Mouse (Mus musculus) myocyte (in vitro differentiated cells): ENCODE measurements at regions not wholly inside any gene's neighbourhood (a gene's known extent, or its start where the extent isn't known, plus 50 kb on each side); places are given as distances from the start of the nearest gene placed in this dataset.

Experiments
- H3K27me3 ChIP-seq: one replicate; pipeline ENCODE4 v1.6.1; 2011; ENCODE audit not compliant: control insufficient read depth, insufficient read depth, insufficient read length
- H3K36me3 ChIP-seq: one replicate; pipeline ENCODE4 v1.6.1; 2011; ENCODE audit not compliant: control insufficient read depth, insufficient read depth
- H3K4me2 ChIP-seq: one replicate; pipeline ENCODE4 v1.6.1; 2011; ENCODE audit warnings: low read depth, control low read depth
- H3K4me3 ChIP-seq: one replicate; pipeline ENCODE4 v1.5.1; 2011; ENCODE audit warnings: mild to moderate bottlenecking, control low read depth, moderate library complexity
- H3K79me2 ChIP-seq: one replicate; pipeline ENCODE4 v1.6.1; 2011; ENCODE audit not compliant: control insufficient read depth, insufficient read depth
- H3ac ChIP-seq: one replicate; pipeline ENCODE4 v1.6.1; 2011; ENCODE audit not compliant: control insufficient read depth, insufficient read length
- CEBPB ChIP-seq: IDR thresholded peaks from 2 replicates; pipeline ENCODE4 v1.6.1; 2011; ENCODE audit warnings: mild to moderate bottlenecking, moderate library complexity; ENCODE audit not compliant: poor library complexity, insufficient read depth, severe bottlenecking
- E2F4 ChIP-seq: IDR thresholded peaks from one replicate; pipeline ENCODE4 v1.6.1; 2011; ENCODE audit warnings: mild to moderate bottlenecking, control low read depth, moderate library complexity; ENCODE audit not compliant: insufficient read depth
- MAX ChIP-seq: IDR thresholded peaks from one replicate; pipeline ENCODE4 v1.6.1; 2011; ENCODE audit warnings: low read depth, mild to moderate bottlenecking, control low read depth
- MYOD1 ChIP-seq, 3 experiments: IDR thresholded peaks; one replicate each; pipeline ENCODE4 v1.6.1; 2011; ENCODE audit warnings: control low read depth in 2 of 3, low read depth in 2 of 3, mild to moderate bottlenecking in 2 of 3, moderate library complexity in 1 of 3; ENCODE audit not compliant: insufficient read length in 2 of 3, control insufficient read depth in 1 of 3
- MYOG ChIP-seq, 3 experiments: IDR thresholded peaks; one replicate each; pipeline ENCODE4 v1.6.1; 2011; ENCODE audit warnings: control low read depth in 2 of 3, low read depth in 2 of 3, mild to moderate bottlenecking in 2 of 3; ENCODE audit not compliant: insufficient read length in 2 of 3, control insufficient read depth in 1 of 3, insufficient read depth in 1 of 3
- POLR2A ChIP-seq: IDR thresholded peaks from one replicate; pipeline ENCODE4 v1.6.1; 2011; ENCODE audit warnings: low read depth, mild to moderate bottlenecking, control low read depth, moderate library complexity; ENCODE audit not compliant: insufficient read length
- POLR2AphosphoS2 ChIP-seq: IDR thresholded peaks from one replicate; pipeline ENCODE4 v1.6.1; 2011; ENCODE audit warnings: low read depth, control low read depth; ENCODE audit not compliant: insufficient read length
- REST ChIP-seq: IDR thresholded peaks from one replicate; pipeline ENCODE4 v1.6.1; 2011; ENCODE audit warnings: mild to moderate bottlenecking, control low read depth, moderate library complexity; ENCODE audit not compliant: insufficient read depth, insufficient read length
- SRF ChIP-seq: IDR thresholded peaks from one replicate; pipeline ENCODE4 v1.6.1; 2011; ENCODE audit warnings: low read depth; ENCODE audit not compliant: control insufficient read depth, insufficient read length
- TCF12 ChIP-seq: IDR thresholded peaks from one replicate; pipeline ENCODE4 v1.6.1; 2011; ENCODE audit warnings: mild to moderate bottlenecking, control low read depth; ENCODE audit not compliant: poor library complexity, insufficient read depth, severe bottlenecking
- TCF3 ChIP-seq: IDR thresholded peaks from one replicate; pipeline ENCODE4 v1.6.1; 2011; ENCODE audit warnings: low read depth, control low read depth; ENCODE audit not compliant: insufficient read length
- USF1 ChIP-seq: IDR thresholded peaks from one replicate; pipeline ENCODE4 v1.6.1; 2011; ENCODE audit warnings: low read depth, mild to moderate bottlenecking, control low read depth, moderate library complexity

DNA sequence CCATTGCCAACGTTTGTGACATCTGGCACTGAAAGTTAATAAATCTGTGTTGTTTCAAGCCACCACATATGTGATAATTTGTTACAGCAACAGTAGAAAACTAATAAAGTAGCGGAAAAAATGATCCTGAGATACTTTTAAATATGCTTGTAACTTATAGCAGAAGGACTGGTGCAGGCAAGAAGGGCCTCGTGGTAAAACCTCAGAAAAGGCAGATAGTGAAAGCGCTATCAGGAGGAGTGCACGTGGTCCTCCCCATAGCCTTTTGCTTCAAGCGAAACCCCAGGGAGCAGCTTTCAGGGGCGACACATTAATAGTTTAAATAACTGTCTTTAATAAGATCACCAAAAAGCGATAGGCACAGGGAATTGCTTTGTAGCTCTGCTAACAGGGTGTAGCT, 217.9 kb upstream of the Veph1 start:
- Histone ChIP-seq H3ac (no peak overlapping the region), H3K79me2 (no peaks in the 10 kb centered on the region), H3K36me3 (no peaks in the 10 kb centered on the region), H3K27me3 (no peaks in the 10 kb centered on the region), H3K4me2 (no peak overlapping the region), H3K4me3 (no peak overlapping the region)
- TF ChIP-seq TCF3, result no peak
- TF ChIP-seq TCF12, result no peak
- no peak for TF ChIP-seq SRF
- TF ChIP-seq MAX, result no peak
- TF ChIP-seq POLR2AphosphoS2, result no peak
- TF ChIP-seq USF1, result no peak
- no peak for TF ChIP-seq MYOD1 (IDR thresholded peaks at IDR 0.05; ENCODE audit: control insufficient read depth in 1 of 3, insufficient read length in 2 of 3, low read depth in 2 of 3)
- TF ChIP-seq POLR2A, result no peak
- no peak for TF ChIP-seq REST
- no peak for TF ChIP-seq CEBPB
- TF ChIP-seq E2F4, result no peak
- TF ChIP-seq MYOG (IDR thresholded peaks at IDR 0.05; ENCODE audit: control insufficient read depth in 1 of 3, insufficient read depth in 1 of 3, insufficient read length in 2 of 3, low read depth in 2 of 3), result no peak

- Histone ChIP-seq H3K4me2 (no peak overlapping the region), H3ac (no peak overlapping the region), H3K4me3 (no peak overlapping the region), H3K36me3 (no peaks in the 10 kb centered on the region), H3K27me3 (no peaks in the 10 kb centered on the region), H3K79me2 (no peaks in the 10 kb centered on the region)
- no peak for TF ChIP-seq CEBPB
- no peak for TF ChIP-seq MAX
- TF ChIP-seq POLR2AphosphoS2, result no peak
- no peak for TF ChIP-seq USF1
- no peak for TF ChIP-seq POLR2A
- TF ChIP-seq REST, result no peak
- no peak for TF ChIP-seq E2F4
- TF ChIP-seq MYOG (IDR thresholded peaks at IDR 0.05; ENCODE audit: control insufficient read depth in 1 of 3, insufficient read depth in 1 of 3, insufficient read length in 2 of 3, low read depth in 2 of 3), result no peak
- TF ChIP-seq MYOD1 (IDR thresholded peaks at IDR 0.05; ENCODE audit: control insufficient read depth in 1 of 3, insufficient read length in 2 of 3, low read depth in 2 of 3), result no peak
- no peak for TF ChIP-seq SRF
- no peak for TF ChIP-seq TCF12
- no peak for TF ChIP-seq TCF3
These were observed 215.8 kb upstream of the Veph1 start for GRCm38 (mm10) chr3:66512408-66512807.

GRCm38 (mm10) chr3:66510455-66510854, 213.8 kb upstream of the Veph1 start:
- H3K79me2 ChIP-seq, result no peaks in the 10 kb centered on the region
- no peak overlapping the region for H3ac ChIP-seq
- H3K27me3 ChIP-seq, result no peaks in the 10 kb centered on the region
- H3K4me2 ChIP-seq, result no peak overlapping the region
- no peaks in the 10 kb centered on the region for H3K36me3 ChIP-seq
- TF ChIP-seq USF1, result no peak
- TF ChIP-seq SRF, result no peak
- no peak for TF ChIP-seq TCF12
- no peak for TF ChIP-seq REST
- no peak for TF ChIP-seq TCF3
- TF ChIP-seq MAX, result no peak
- TF ChIP-seq MYOG (IDR thresholded peaks at IDR 0.05; ENCODE audit: control insufficient read depth in 1 of 3, insufficient read depth in 1 of 3, insufficient read length in 2 of 3, low read depth in 2 of 3), result no peak
- TF ChIP-seq POLR2AphosphoS2, result no peak
- no peak for TF ChIP-seq E2F4
- no peak for TF ChIP-seq CEBPB
- no peak for TF ChIP-seq MYOD1 (IDR thresholded peaks at IDR 0.05; ENCODE audit: control insufficient read depth in 1 of 3, insufficient read length in 2 of 3, low read depth in 2 of 3)
- no peak for TF ChIP-seq POLR2A
- no peak overlapping the region for H3K4me3 ChIP-seq

DNA sequence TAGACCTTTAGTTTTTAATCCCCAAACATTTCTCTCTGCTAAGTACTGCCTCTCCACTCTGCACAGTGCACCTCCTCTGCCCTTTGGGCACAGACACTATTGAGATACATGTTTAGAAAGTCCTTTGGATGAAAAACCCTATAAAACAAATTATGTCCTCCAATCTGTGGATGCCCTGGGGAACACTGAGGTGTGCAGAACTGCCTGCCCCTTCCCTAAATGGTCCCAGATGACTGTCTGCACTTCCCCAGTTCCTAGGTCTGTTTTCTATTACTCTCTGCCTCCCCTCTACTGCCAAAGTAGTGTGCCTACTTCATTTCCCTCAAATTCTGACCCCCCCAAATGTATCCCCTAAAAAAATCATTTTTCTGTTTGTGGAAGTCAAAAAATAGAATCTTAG, 209.5 kb upstream of the Veph1 start:
- Histone ChIP-seq H3K4me3 (no peak overlapping the region), H3ac (no peak overlapping the region), H3K27me3 (no peaks in the 10 kb centered on the region), H3K4me2 (no peak overlapping the region), H3K79me2 (no peaks in the 10 kb centered on the region), H3K36me3 (no peaks in the 10 kb centered on the region)
- TF ChIP-seq E2F4 (no peak), MAX (no peak), POLR2A (no peak)

- Histone ChIP-seq H3K4me2 (no peak overlapping the region), H3K27me3 (no peaks in the 10 kb centered on the region), H3K4me3 (no peak overlapping the region), H3K79me2 (no peaks in the 10 kb centered on the region), H3ac (no peak overlapping the region), H3K36me3 (no peaks in the 10 kb centered on the region)
- TF ChIP-seq MYOG (IDR thresholded peaks at IDR 0.05; ENCODE audit: control insufficient read depth in 1 of 3, insufficient read depth in 1 of 3, insufficient read length in 2 of 3, low read depth in 2 of 3), result no peak
- TF ChIP-seq POLR2A, result no peak
These were observed 208.9 kb upstream of the Veph1 start for GRCm38 (mm10) chr3:66505476-66506076.
